Mouse (Mus musculus) MEL (cell line): ENCODE measurements around the gene Arhgap30.

ENCODE experiments used
- ETS1 ChIP-seq: IDR thresholded peaks from 2 replicates; pipeline ENCODE4 v1.6.1; 2012; ENCODE audit warnings: low read depth, mild to moderate bottlenecking, inconsistent platforms, low read length, improper control_type of control experiment, moderate library complexity
- SMC3 ChIP-seq: IDR thresholded peaks from 2 replicates; pipeline ENCODE4 v1.6.1; 2011; ENCODE audit warnings: low read depth, low read length, improper control_type of control experiment

- TF ChIP-seq SMC3 (no peak), ETS1 (0 out of 2 replicates have a peak, but pooled peaks have one; percentile 28)
Observed at GRCm38 (mm10) chr1:171388376-171389102, at the start of gene Arhgap30.
